Mouse (Mus musculus) spleen, adult 2 months (tissue): Measurements from ENCODE around the gene Fitm1.

ENCODE experiments used
- CTCF ChIP-seq: fragments of 200-500 bp; IDR thresholded peaks from 2 replicates; pipeline ENCODE4 v1.5.1; 2011; ENCODE audit warnings: mild to moderate bottlenecking, inconsistent platforms; ENCODE audit not compliant: insufficient read depth, insufficient read length, insufficient replicate concordance; ENCODE audit errors: extremely low read depth
- POLR2A ChIP-seq: fragments of 200-500 bp; IDR thresholded peaks from 2 replicates; pipeline ENCODE4 v1.6.1; 2011; ENCODE audit warnings: low read depth, low read length, inconsistent platforms

DNA sequence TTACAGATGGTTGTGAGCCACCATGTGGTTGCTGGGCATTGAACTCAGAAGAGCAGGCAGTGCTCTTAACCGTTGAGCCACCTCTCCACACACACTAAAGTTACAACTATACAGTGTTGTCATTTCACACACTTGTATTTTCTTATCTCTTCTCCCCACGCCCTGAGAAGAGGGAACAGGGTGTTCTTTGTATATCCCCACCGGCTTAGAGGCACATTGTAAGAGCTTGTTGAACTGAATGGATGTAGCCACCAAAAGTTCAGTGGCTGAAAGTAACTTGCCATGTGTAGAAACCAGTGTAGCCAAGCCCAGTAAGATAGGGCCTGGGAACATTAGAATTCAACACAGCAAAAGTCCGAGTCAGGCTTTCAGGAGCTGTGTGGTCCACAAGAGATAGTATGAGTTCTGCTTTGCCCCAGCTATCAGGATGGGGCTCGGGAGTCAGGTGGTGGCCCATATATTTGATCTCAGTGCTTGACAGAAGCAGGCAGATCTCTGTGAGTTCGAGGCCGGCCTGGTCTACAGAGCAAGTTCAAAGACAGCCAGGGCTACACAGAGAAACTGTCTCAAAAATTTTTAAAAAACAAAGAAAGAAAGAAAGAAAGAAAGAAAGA, 39.3 kb downstream of the Fitm1 start:
- TF ChIP-seq POLR2A (no peak), CTCF (no peak)
